Mouse (Mus musculus) hindbrain, embryonic 16.5 days (tissue): Measurements from ENCODE around the gene Pla2g1b. TPM values are rescaled to one million over a fixed set of nuclear protein-coding genes. Genes with fewer than 3 reads are reported as not detected.
A peak's percentile ranks its signal among the peaks of the same experiment; 100 is the strongest.
"Not testable (repeated sequence)": the region's sequence is repeated elsewhere in the genome, so short reads cannot be mapped to it uniquely, and the experiment has no call there.

Experiments
- ATAC-seq: fragments of 200-750 bp; cut with Nextera tagmentation; 2 replicates; pipeline ENCODE4 v1.8.0; 2017; ENCODE audit warnings: moderate TSS enrichment, moderate library complexity
- H3K27ac ChIP-seq: fragments of 300-500 bp; sonication (generic); 2 replicates; pipeline ENCODE4 v1.5.1; 2014; ENCODE audit warnings: low read depth, mild to moderate bottlenecking, control low read depth, low read length, moderate library complexity
- H3K27me3 ChIP-seq: fragments of 300-500 bp; sonication (generic); replicated peaks from 2 replicates; pipeline ENCODE4 v1.6.1; 2014; ENCODE audit warnings: low read length; ENCODE audit not compliant: control insufficient read depth, insufficient read depth
- H3K36me3 ChIP-seq: fragments of 300-500 bp; sonication (generic); 2 replicates; pipeline ENCODE4 v1.6.1; 2014; ENCODE audit warnings: mild to moderate bottlenecking, low read length, moderate library complexity, mixed read lengths; ENCODE audit not compliant: control insufficient read depth, insufficient read depth
- H3K4me1 ChIP-seq: fragments of 300-500 bp; sonication (generic); 2 replicates; pipeline ENCODE4 v1.6.1; 2014; ENCODE audit warnings: low read depth, low read length; ENCODE audit not compliant: control insufficient read depth, insufficient read depth
- H3K4me2 ChIP-seq: fragments of 300-500 bp; sonication (generic); 2 replicates; pipeline ENCODE4 v1.6.1; 2014; ENCODE audit warnings: mild to moderate bottlenecking, low read length, control low read depth, moderate library complexity
- H3K4me3 ChIP-seq: fragments of 300-500 bp; sonication (generic); 2 replicates; pipeline ENCODE4 v1.5.1; 2014; ENCODE audit warnings: mild to moderate bottlenecking, low read length, control low read depth, moderate library complexity
- H3K9ac ChIP-seq: fragments of 300-500 bp; sonication (generic); 2 replicates; pipeline ENCODE4 v1.6.1; 2014; ENCODE audit warnings: low read depth, mild to moderate bottlenecking, control low read depth, low read length, moderate library complexity
- H3K9me3 ChIP-seq: fragments of 300-500 bp; sonication (generic); 2 replicates; pipeline ENCODE4 v1.6.1; 2014; ENCODE audit warnings: mild to moderate bottlenecking, low read length, moderate library complexity; ENCODE audit not compliant: control insufficient read depth
- WGBS: fragments of 180-500 bp; shearing (Covaris S2); extraction: QIAGEN DNeasy Blood & Tissue Kit; methylation state at CpG from one replicate; pipeline ENCODE4 v1.1.7; 2014; 5-methylcytosine and 5-hydroxymethylcytosine counted together
- polyA plus RNA-seq: library from polyadenylated mRNA; unstranded; fragments of >200 nt; fragmentation: Nextera tagmentation; extraction: Ambion mirVana; gene quantifications from 2 replicates; pipeline ENCODE4 v1.2.1, GENCODE M21; 2015

Pla2g1b gene
- polyA plus RNA-seq, 1 experiment from 2014 or later: not detected

DNA sequence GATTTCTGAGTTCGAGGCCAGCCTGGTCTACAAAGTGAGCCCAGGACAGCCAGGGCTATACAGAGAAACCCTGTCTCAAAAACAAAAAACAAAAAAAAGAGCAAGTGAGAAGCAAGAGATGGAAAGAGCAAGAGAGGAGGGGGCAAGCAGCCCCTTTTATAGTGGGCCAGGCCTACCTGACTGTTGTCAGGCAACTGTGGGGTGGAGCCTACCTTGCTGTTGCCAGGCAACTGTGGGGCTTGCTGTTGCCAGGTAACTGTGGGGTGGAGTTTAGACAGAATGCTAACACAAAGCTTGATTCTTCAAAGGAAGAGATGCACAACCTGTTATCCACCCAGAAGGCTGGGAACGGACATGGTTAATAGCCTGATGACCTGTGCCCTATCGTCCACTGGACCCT lies 29.6 kb downstream of the Pla2g1b start:
- not testable (repeated sequence) for H3K4me3 ChIP-seq, H3K9me3 ChIP-seq, ATAC-seq, H3K9ac ChIP-seq, H3K4me2 ChIP-seq, H3K36me3 ChIP-seq, H3K4me1 ChIP-seq, H3K27me3 ChIP-seq, H3K27ac ChIP-seq
- 76% methylated on average over 3 of the region's 3 CpGs for WGBS

DNA sequence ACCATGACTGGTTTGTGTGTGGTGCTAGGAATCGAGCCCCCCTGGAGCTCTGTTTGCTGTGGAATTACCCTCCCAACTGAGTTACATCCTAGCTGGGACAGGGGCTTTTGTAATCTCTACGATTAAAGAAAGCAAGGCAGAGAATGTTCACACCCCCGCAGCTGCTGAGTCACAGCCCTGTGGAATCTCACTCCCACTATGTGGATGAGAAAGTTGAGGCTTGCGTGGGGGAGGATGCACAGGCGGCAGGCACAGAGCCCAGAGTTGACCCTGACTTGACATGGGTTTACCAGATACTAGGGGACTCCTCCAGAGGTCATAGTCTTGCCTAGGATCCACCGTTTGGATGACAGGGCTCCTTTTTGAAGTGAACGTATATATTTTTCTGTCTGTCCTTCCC lies 31.0 kb downstream of the Pla2g1b start:
- H3K36me3 ChIP-seq: no peaks in the 10 kb centered on the region
- H3K4me3 ChIP-seq: no peak overlapping the region
- no peaks in the 10 kb centered on the region for H3K9me3 ChIP-seq
- H3K27ac ChIP-seq: no peak overlapping the region
- 82% methylated on average over 7 of the region's 7 CpGs for WGBS
- no peak for ATAC-seq
- no peak overlapping the region for H3K4me2 ChIP-seq
- H3K27me3 ChIP-seq: no peaks in the 10 kb centered on the region
- H3K4me1 ChIP-seq: peaks cover 3% of the 10 kb centered on the region
- H3K9ac ChIP-seq: no peak overlapping the region

DNA sequence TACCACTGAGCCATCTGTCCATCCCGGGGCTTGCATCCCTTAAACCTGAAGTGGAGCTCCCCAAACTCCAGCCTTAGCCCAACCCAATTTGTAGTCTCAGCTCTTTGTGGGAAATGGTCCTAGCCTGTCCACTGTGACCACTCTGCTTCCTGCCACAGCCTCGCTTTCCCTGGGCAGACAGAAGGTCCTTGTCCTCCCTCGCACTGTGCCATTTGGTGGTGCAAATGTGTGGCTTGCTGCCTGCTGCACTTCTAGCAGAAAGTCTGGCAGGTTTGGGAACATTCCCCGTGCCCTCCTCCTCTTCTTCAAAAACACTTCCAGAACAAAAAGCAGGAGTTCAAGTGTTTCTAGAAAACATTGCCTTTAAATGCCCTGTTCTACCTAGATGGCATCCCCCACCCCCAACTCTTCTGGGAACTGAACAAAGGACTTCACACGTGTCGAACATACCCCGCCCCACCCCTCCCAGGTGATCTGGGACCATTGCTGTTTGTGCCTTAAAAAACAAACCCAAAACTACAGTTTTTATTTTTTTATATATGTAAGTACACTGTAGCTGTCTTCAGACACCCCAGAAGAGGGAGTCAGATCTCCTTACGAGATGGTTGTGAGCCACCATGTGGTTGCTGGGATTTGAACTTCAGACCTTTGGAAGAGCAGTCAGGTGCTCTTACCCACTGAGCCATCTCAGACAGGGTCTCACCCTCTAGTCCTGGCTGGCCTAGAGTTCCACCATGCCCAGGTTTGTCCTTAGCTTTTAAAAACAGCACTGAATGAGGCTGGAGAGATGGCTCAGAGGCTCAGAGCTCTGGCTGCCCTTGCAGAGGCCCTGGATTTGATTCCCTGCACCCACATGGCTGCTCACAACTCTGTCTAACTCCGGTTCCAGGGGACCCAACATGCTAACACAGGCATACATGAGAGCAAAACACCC lies 32.5 kb downstream of the Pla2g1b start:
- Histone ChIP-seq H3K27ac (no peak overlapping the region), H3K27me3 (no peaks in the 10 kb centered on the region), H3K4me2 (no peak overlapping the region), H3K4me1 (no peaks in the 10 kb centered on the region), H3K36me3 (no peaks in the 10 kb centered on the region), H3K4me3 (no peak overlapping the region), H3K9me3 (no peaks in the 10 kb centered on the region), H3K9ac (no peak overlapping the region)
- 55% methylated on average over 9 of the region's 9 CpGs for WGBS
- ATAC-seq: no peak

DNA sequence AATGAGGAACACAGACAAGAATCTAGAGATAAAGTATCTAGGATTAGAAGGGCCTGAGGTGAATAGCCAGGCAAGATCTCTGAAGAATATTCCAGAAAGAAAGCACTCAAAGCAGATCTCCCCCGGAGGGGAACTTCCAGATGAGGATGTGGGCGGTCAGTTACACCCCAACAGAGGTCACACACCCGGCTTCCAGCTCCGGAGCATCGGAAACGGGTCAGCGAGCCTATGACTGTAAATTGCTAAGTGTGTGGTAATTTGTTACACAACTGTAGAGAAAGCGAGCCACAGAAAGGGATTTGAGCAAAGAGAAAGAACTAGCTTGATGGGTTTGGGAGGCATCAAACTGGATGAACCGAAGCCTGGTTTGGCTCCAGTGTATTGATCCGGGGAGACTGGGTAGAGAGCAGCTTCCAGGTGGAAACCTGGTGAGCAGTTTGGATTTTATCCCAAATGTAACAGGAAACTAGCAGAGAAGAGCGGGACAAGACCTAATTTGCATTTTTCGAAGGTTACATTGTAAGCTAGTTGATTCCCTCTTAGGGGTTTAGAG lies 34.4 kb downstream of the Pla2g1b start:
- Histone ChIP-seq H3K27ac (no peak overlapping the region), H3K4me3 (no peak overlapping the region), H3K4me2 (no peak overlapping the region), H3K9ac (no peak overlapping the region), H3K27me3 (no peaks in the 10 kb centered on the region), H3K36me3 (no peaks in the 10 kb centered on the region), H3K4me1 (no peaks in the 10 kb centered on the region), H3K9me3 (no peaks in the 10 kb centered on the region)
- WGBS: 81% methylated on average over 12 of the region's 12 CpGs
- no peak for ATAC-seq

DNA sequence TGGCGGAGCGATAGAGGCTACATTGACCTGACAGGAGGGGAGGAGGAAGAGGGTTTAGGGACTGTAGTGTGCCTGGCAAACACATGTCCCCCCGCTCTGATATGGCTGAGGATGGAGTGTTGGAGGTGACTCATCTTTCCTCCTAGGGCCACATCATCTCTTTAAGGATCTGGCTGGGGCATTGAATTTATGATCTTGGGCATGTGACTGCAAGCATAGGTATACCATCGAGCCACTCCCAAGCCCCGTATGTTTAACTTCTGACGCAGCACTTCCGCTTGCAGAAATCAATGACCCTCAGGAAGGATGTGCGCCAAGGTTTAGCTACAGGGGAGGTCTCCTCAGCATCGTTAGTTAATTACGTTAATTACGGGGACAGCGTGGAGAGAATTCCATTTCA lies 37.0 kb downstream of the Pla2g1b start:
- Histone ChIP-seq H3K27ac (no peak overlapping the region), H3K4me2 (no peak overlapping the region), H3K27me3 (no peaks in the 10 kb centered on the region), H3K36me3 (no peaks in the 10 kb centered on the region), H3K9me3 (no peaks in the 10 kb centered on the region), H3K4me3 (no peak overlapping the region), H3K4me1 (peaks cover 10% of the 10 kb centered on the region), H3K9ac (no peak overlapping the region)
- WGBS: 62% methylated on average over 12 of the region's 12 CpGs
- no peak for ATAC-seq

GRCm38 (mm10) chr5:115505617-115506016 lies 39.6 kb downstream of the Pla2g1b start:
- ATAC-seq, H3K27me3 ChIP-seq, H3K9ac ChIP-seq, H3K36me3 ChIP-seq, H3K4me3 ChIP-seq, H3K27ac ChIP-seq, H3K4me2 ChIP-seq, H3K9me3 ChIP-seq: not testable (repeated sequence)
- 73% methylated on average over 4 of the region's 4 CpGs for WGBS
- peaks cover 31% of the 10 kb centered on the region for H3K4me1 ChIP-seq

DNA sequence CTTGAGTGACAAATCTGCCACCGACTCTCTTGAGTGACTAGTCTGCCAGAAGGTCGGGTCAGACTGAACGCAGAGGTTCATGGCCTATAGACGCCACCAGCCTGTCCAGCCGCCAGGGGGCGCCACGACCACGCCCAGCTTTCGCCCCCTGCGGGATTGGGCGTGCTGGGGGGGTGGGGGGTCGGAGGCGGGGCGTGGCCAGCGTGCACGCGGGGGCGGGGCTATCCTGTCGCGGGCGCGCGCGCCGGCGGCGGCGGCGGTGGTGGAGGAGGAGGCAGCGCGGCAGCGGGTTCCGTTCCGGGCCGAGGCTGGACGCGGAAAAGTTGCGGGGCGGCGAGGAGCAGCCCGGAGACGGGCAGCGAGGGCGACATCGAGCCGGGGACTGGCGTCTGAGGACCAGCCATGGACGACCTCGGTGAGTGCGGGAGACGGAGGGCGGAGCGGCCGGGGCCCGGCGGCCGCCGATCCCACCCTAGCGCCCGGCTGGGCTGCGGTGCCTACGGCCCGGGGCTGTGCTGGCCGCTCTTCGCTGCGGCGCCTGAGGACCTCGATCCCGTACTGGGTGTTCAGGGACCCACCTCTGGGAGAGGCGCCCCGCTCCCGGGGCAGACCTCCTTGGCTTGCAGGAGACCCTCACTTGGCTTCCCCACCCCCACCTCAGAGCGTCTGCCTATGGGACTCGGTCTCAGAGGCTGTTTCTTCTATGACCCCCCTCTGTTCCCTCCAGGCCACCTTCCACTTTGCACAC lies 40.6 kb downstream of the Pla2g1b start, which contains the start of gene Pxn:
Gene Pxn (plus strand): TSS at position 223 of the 748 bp plus-strand sequence.
- H3K27ac ChIP-seq: peak within 1 kb of the TSS; percentile 59; the same call in 1 of the 2 replicates

DNA sequence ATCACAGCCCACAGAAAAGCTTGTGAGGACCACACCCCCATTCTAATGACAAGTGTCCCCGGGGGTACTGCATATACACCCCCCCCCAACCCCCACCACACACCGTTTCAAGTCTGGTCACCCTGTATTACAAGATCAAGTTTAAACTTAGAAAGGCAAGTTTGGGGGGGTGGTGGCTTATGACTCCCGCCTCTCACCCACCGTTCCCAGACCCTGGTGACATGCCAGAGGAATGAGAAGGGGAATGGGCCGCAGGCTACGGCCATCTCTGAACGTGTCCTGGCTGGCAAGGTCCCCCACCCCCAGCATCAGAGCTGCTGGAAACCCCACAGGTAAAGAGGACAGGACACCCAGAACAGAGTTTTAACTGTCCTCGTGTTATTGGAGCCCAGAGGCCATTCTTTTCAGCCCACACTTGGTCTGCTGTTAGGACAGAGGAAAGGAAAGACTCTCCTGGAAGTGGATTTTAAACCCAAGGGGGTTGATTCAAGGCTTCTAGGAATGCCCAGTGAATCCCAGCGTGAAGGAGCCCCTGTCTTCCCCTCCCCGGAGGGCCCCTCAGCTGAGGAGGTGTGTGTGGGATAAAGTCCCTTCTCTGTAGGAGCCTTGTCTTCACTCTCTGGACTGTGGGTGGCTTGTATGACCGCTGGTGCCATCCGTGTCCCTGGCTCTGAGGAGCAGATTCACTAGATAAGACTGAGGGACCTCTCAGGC lies 41.4 kb downstream of the Pla2g1b start:
- Histone ChIP-seq H3K4me1 (peaks cover 31% of the 10 kb centered on the region), H3K27me3 (no peaks in the 10 kb centered on the region), H3K4me2 (peak overlapping the region; percentile 72), H3K9ac (peak overlapping the region; percentile 86), H3K9me3 (no peaks in the 10 kb centered on the region), H3K27ac (no peak overlapping the region), H3K4me3 (peak overlapping the region; percentile 92), H3K36me3 (no peaks in the 10 kb centered on the region)
- ATAC-seq: no peak
- WGBS: 18% methylated on average over 12 of the region's 12 CpGs

More for the DNA sequence above, 40.6 kb downstream of the Pla2g1b start, which contains the start of gene Pxn:
- H3K27me3 ChIP-seq: no peaks in the 10 kb centered on the region
- H3K4me2 ChIP-seq: peak within 1 kb of the TSS; percentile 72
- H3K9me3 ChIP-seq: no peaks in the 10 kb centered on the region
- 0% methylated on average over 49 of the region's 74 CpGs for WGBS
- no peaks in the 10 kb centered on the region for H3K36me3 ChIP-seq
- peaks cover 31% of the 10 kb centered on the region for H3K4me1 ChIP-seq
- H3K4me3 ChIP-seq: peak within 1 kb of the TSS; percentile 92
- peak within 1 kb of the TSS; percentile 86 for H3K9ac ChIP-seq
- peak; percentile 71 for ATAC-seq
